ENCODE assay signal across 10 mouse cellular contexts in genomic region chr4:137345790-137346189, GRCm38 (mm10). TPM values are rescaled to one million over a fixed set of nuclear protein-coding genes. Genes with fewer than 3 reads are reported as not detected.
DNase-seq lines count a peak whose midpoint lies in the region; ATAC-seq lines count a peak whose summit lies in the region.
"Had no signal": no experiment of that assay in that cellular context is flagged by ENCODE, and none has a peak within 500 bp of the region (broad histone marks: within the 10 kb centered on the region; RNA-seq: fewer than 3 reads in every experiment).

No protein-coding gene starts in this region.

- DNase-seq in lung, postnatal 36 days: peak; percentile 74
- DNase-seq in lung, postnatal 14 days: no peak
- peak; percentile 63 for DNase-seq in CD4-positive, CD25-positive, alpha-beta regulatory T cell, adult 2 months (ENCODE audit: low read depth, low spot score)
- DNase-seq in cerebellum, adult 18-20 months: no peak
- no peak for DNase-seq in adrenal gland, adult 2 months
- DNase-seq: cerebellum, adult 2 months; layer of hippocampus, adult 9-11 months had no signal

- peak; percentile 72 for ATAC-seq in activated CD4-positive, CD25-positive, alpha-beta regulatory T cell, adult 4 months
- peak; percentile 93 for ATAC-seq in megakaryocyte progenitor cell, adult 5-6 weeks (replicated peaks; ENCODE audit: poor library complexity)
- ATAC-seq in cerebellum, adult (ENCODE audit: insufficient number of reproducible peaks, low FRiP score, low TSS enrichment): no peak

RNA-seq across cellular contexts. Expression of gene Cdc42, which starts 11.7 kb away (rescaled TPM):
- 100 to 1,000 TPM; 726 to 745 TPM for polyA plus RNA-seq in activated CD4-positive, CD25-positive, alpha-beta regulatory T cell, adult 4 months (2017; shearing (Covaris generic))
- total RNA-seq in megakaryocyte progenitor cell, adult 5-6 weeks (2015): 610 and 655 TPM in 2 replicates
- 471 and 517 TPM in 2 replicates for total RNA-seq in megakaryocyte progenitor cell, adult 5-6 weeks (2017)
- total RNA-seq in adrenal gland, adult 2 months (2021): 100 to 1,000 TPM; 419 to 486 TPM
- polyA plus RNA-seq in adrenal gland, adult 2 months (2012; rRNA removed): 23.1 and 24.7 TPM in 2 replicates

Comparison
In these comparisons a context has a peak if more than half of its experiments do, and no peak if none do; other contexts are left out.
1. DNase-seq: peak in lung, postnatal 36 days (single experiment) and CD4-positive, CD25-positive, alpha-beta regulatory T cell, adult 2 months (single experiment); none in lung, postnatal 14 days (single experiment), cerebellum, adult 18-20 months (0 of 2) and adrenal gland, adult 2 months (single experiment).